ENCODE assay signal across 42 mouse cellular contexts in the genomic region with DNA sequence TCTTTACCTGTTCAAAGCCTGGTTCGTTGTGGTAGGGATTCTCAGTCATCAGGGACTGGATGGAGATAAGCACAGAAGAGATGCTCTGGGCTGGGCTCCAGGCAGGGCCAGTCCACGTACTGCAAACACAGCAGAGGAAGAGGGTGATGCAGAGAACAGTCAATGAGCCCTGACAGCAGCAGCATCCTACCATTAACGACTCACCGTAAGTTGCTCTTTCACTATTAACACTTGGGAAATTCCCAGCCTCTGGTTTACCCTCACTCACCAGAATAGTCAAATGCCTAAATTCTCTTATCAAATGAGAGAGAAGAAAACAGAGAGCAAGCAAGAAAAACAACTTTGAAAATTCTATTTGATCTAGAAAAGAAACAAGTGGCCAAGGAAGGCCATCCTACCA. TPM values are rescaled to one million over a fixed set of nuclear protein-coding genes. Genes with fewer than 3 reads are reported as not detected.
"Had no signal": no experiment of that assay in that cellular context is flagged by ENCODE, and none has a peak within 500 bp of the region (broad histone marks: within the 10 kb centered on the region; RNA-seq: fewer than 3 reads in every experiment).

No protein-coding gene starts in this region.

- DNase-seq: gastrocnemius, postnatal 14 days; gastrocnemius, postnatal 36 days; heart, adult 11 months; heart, adult 2 months; heart, postnatal 10 days; kidney, adult 11 months; kidney, adult 2 months; kidney, adult 9 months; kidney, postnatal 14 days; kidney, postnatal 36 days; layer of hippocampus, adult 9-11 months; layer of hippocampus, postnatal 36 days; left cerebral cortex, postnatal 4 days had no signal

- H3K4me2 ChIP-seq: heart, embryonic 12.5 days; hindbrain, embryonic 13.5 days; hindbrain, embryonic 15.5 days; kidney, embryonic 15.5 days; limb, embryonic 13.5 days; limb, embryonic 15.5 days; liver, embryonic 12.5 days had no signal

- H3K9ac ChIP-seq: heart, embryonic 12.5 days; hindbrain, embryonic 13.5 days; hindbrain, embryonic 15.5 days; kidney, embryonic 15.5 days; limb, embryonic 13.5 days; limb, embryonic 15.5 days; liver, embryonic 12.5 days; liver, embryonic 14.5 days had no signal

- ATAC-seq: hindbrain, postnatal 0 days; intestine, embryonic 16.5 days; liver, embryonic 12.5 days had no signal

- H3K27me3 ChIP-seq: heart, embryonic 12.5 days; hindbrain, embryonic 13.5 days; hindbrain, embryonic 15.5 days; kidney, embryonic 15.5 days; limb, embryonic 13.5 days; limb, embryonic 15.5 days; liver, embryonic 12.5 days had no signal

- H3K9me3 ChIP-seq: heart, embryonic 10.5 days; heart, embryonic 12.5 days; hindbrain, embryonic 13.5 days; hindbrain, embryonic 15.5 days; kidney, embryonic 15.5 days; limb, embryonic 13.5 days; limb, embryonic 15.5 days; liver, embryonic 12.5 days had no signal

- H3K27ac ChIP-seq: heart, adult 2 months; heart, embryonic 10.5 days; hindbrain, embryonic 13.5 days; hindbrain, embryonic 15.5 days; hindbrain, postnatal 0 days; kidney, embryonic 15.5 days; kidney, postnatal 0 days; limb, embryonic 13.5 days; limb, embryonic 15.5 days; liver, embryonic 12.5 days; liver, embryonic 14.5 days had no signal

- H3K4me3 ChIP-seq: heart, adult 2 months; heart, embryonic 10.5 days; heart, embryonic 12.5 days; hindbrain, embryonic 13.5 days; hindbrain, embryonic 15.5 days; kidney, embryonic 15.5 days; limb, embryonic 13.5 days; limb, embryonic 15.5 days; liver, embryonic 12.5 days had no signal

RNA-seq across cellular contexts. Expression of gene Gip, which starts 34.0 kb away (rescaled TPM):
- total RNA-seq: gastrocnemius, adult 8-10 months; gastrocnemius, postnatal 14 days; gastrocnemius, postnatal 36 days; heart, adult 2 months; heart, postnatal 10 days; heart, postnatal 25 days; hematopoietic stem cell, adult 5-6 weeks; hindbrain, postnatal 0 days; layer of hippocampus, adult 18-20 months; layer of hippocampus, adult 8-10 months; layer of hippocampus, postnatal 14 days; layer of hippocampus, postnatal 36 days; left cerebral cortex, adult 18-20 months; left cerebral cortex, adult 8-10 months; left cerebral cortex, postnatal 10 days; left cerebral cortex, postnatal 25 days; left cerebral cortex, postnatal 4 days; liver, adult 2 months had no signal
- polyA plus RNA-seq: gonadal fat pad, adult 2 months; heart, adult 2 months; heart, embryonic 10.5 days; heart, embryonic 12.5 days; heart, embryonic 14.5 days; heart, embryonic 16.5 days; hindbrain, embryonic 11.5 days; hindbrain, embryonic 13.5 days; hindbrain, embryonic 15.5 days; hindbrain, postnatal 0 days; kidney, adult 2 months; kidney, embryonic 15.5 days; kidney, postnatal 0 days; limb, embryonic 11.5 days; limb, embryonic 13.5 days; limb, embryonic 15.5 days; liver, adult 2 months; liver, embryonic 12.5 days; liver, embryonic 14.5 days had no signal

RNA-seq across cellular contexts. Expression of gene Igf2bp1, which starts 52.6 kb away (rescaled TPM):
- total RNA-seq: gastrocnemius, adult 8-10 months; gastrocnemius, postnatal 36 days; hematopoietic stem cell, adult 5-6 weeks; layer of hippocampus, adult 18-20 months; layer of hippocampus, adult 8-10 months; layer of hippocampus, postnatal 36 days; liver, adult 2 months had no signal
- polyA plus RNA-seq: large intestine, adult 2 months; liver, adult 2 months had no signal
